Mouse (Mus musculus) testis, adult 2 months (tissue): ENCODE measurements around the gene Actn1. TPM values are rescaled to one million over a fixed set of nuclear protein-coding genes. Genes with fewer than 3 reads are reported as not detected.

ENCODE experiments used
- H3K27ac ChIP-seq: fragments of 200-500 bp; 2 replicates; pipeline ENCODE4 v1.5.1; 2012; ENCODE audit warnings: low read depth, low read length; ENCODE audit not compliant: control insufficient read depth, insufficient read depth
- H3K27me3 ChIP-seq: fragments of 200-500 bp; 2 replicates; pipeline ENCODE4 v1.6.1; 2012; ENCODE audit warnings: mild to moderate bottlenecking, low read length, moderate library complexity; ENCODE audit not compliant: control insufficient read depth, insufficient read depth
- H3K36me3 ChIP-seq: fragments of 200-500 bp; 2 replicates; pipeline ENCODE4 v1.6.1; 2012; ENCODE audit warnings: mild to moderate bottlenecking, low read length; ENCODE audit not compliant: control insufficient read depth, insufficient read depth
- H3K4me1 ChIP-seq: fragments of 200-500 bp; 2 replicates; pipeline ENCODE4 v1.6.1; 2012; ENCODE audit warnings: low read length; ENCODE audit not compliant: control insufficient read depth, insufficient read depth
- H3K4me3 ChIP-seq: fragments of 200-500 bp; 2 replicates; pipeline ENCODE4 v1.5.1; 2012; ENCODE audit warnings: low read depth, mild to moderate bottlenecking, low read length, moderate library complexity, mixed read lengths; ENCODE audit not compliant: control insufficient read depth
- CTCF ChIP-seq: fragments of 200-500 bp; IDR thresholded peaks from 2 replicates; pipeline ENCODE4 v1.5.1; 2012; ENCODE audit warnings: low read depth, mild to moderate bottlenecking, inconsistent platforms, low read length, moderate library complexity; ENCODE audit not compliant: control insufficient read depth, insufficient read depth, insufficient replicate concordance
- POLR2A ChIP-seq: fragments of 200-500 bp; IDR thresholded peaks from 2 replicates; pipeline ENCODE4 v1.6.1; 2012; ENCODE audit warnings: low read depth, mild to moderate bottlenecking, inconsistent platforms, low read length, moderate library complexity; ENCODE audit not compliant: control insufficient read depth
- polyA plus RNA-seq: library from polyadenylated mRNA; depleted of rRNA; stranded (reverse); fragments of >200 nt; gene quantifications from 2 replicates; pipeline ENCODE4 v1.2.3, GENCODE M21; 2012

Actn1 gene
- polyA plus RNA-seq, 1 experiment = 7.6 TPM

DNA sequence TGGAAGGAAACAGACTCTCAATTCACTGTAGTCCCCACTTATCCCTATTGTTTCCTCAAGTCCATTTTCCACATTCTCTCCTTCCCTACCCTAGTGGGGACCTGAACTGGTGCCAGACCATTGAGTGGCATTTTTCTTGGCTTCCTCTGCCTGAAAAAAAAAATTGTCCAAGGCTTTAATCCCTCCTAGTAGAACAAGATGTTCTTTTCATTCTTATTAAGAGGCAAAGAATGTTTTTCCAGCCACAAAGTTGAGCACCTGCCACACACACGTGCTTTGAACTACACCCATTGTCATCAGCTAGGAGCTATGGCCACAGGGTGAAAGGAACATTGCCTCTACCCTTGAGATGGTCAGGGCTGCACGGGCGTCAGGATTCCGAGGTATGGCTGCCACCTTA is 56.9 kb downstream of the Actn1 start:
- H3K36me3 ChIP-seq = no peaks in the 10 kb centered on the region
- TF ChIP-seq CTCF (no peak), POLR2A (no peak)
- H3K27ac ChIP-seq = no peak overlapping the region
- H3K27me3 ChIP-seq = no peaks in the 10 kb centered on the region
- no peak overlapping the region for H3K4me3 ChIP-seq
- H3K4me1 ChIP-seq = no peaks in the 10 kb centered on the region; the same call in 1 of the 2 replicates

DNA sequence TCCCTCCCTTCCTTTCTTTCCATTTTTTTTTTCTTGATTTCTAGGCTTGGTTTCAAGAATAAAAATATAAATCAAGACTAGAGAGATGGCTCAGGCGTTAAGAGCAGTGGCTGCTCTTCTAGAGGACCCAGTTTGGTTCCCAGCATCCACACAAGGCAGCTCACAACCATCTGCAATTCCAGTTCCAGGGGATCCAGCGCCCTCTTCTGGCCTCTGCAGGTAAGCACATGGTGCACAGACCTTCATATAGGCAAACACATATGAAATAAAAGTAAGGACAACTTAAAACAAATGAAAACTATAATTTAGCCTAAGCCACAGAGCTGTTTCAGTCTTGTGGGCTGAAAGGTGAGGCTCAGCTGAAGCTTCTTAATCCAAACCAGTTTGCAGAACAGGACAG is 60.4 kb downstream of the Actn1 start:
- Histone ChIP-seq H3K27ac (no peak overlapping the region), H3K4me1 (no peaks in the 10 kb centered on the region; the same call in 1 of the 2 replicates), H3K4me3 (no peak overlapping the region), H3K36me3 (no peaks in the 10 kb centered on the region), H3K27me3 (no peaks in the 10 kb centered on the region)
- TF ChIP-seq CTCF (peak; percentile 67; the same call in 1 of the 2 replicates), POLR2A (no peak)

DNA sequence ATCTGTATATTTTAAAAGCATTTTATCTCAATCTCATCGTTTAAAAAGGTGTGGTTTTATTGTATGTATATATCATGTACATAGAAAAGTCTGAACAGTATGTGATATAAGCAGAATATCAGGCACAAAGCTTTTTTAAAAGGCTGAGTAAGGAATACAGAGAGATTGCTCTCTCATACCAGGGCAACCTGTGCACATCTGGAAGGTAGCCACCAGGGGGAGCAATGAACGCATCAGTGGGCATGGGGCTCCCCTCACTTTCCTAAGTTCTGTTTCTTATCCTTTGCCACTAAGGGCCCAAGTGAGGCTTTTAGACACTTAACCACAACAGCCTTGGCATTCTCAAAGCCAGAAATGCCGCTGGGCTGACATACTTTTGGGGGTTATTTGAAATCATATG is 61.7 kb downstream of the Actn1 start:
- no peaks in the 10 kb centered on the region for H3K36me3 ChIP-seq
- H3K4me1 ChIP-seq = no peaks in the 10 kb centered on the region; the same call in 1 of the 2 replicates
- H3K27ac ChIP-seq = no peak overlapping the region
- no peaks in the 10 kb centered on the region for H3K27me3 ChIP-seq
- TF ChIP-seq CTCF (peak; percentile 74; the same call in 1 of the 2 replicates), POLR2A (no peak)
- H3K4me3 ChIP-seq = no peak overlapping the region

DNA sequence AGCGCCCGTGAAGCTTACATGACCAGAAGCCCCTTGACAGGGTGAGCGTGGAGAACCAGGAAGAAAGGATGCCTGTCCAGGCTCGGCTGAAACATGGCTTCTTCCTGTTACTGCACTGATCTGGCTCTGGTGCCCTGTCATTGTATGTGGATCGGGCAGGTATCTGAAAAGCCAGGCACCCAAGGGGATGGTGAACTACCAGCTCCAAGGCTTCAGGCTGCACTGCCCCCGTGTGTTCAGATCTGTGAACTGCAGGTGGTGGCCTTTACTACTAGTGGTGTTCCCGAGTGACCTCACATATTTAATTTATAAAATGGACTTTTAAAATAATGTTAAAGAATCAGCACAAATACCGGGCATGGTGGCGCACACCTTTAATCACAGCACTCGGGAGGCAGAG is 62.8 kb downstream of the Actn1 start:
- TF ChIP-seq POLR2A = no peak
- peak; percentile 86; the same call in 1 of the 2 replicates for TF ChIP-seq CTCF

DNA sequence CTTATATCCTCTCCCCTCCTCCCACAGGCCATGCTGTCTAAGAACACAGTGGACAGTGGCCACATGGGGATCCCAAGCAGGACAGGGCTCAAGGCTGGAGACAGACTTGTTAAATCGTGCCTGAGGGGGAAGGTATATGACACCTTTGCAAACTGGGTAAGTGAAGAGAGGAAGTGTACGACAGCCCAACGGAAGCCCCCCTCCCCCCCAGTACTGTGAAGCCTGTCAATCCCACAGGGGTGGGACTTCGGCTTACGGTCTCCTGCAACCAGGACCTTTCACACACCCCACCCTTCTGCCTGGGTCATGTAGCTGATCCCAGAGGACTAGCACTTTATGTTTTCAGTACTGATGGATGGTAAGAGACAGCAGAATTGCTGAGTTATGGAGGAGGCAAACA is 68.4 kb downstream of the Actn1 start:
- TF ChIP-seq POLR2A (no peak), CTCF (no peak)
- H3K27ac ChIP-seq = no peak overlapping the region
- H3K27me3 ChIP-seq = no peaks in the 10 kb centered on the region
- no peaks in the 10 kb centered on the region for H3K36me3 ChIP-seq
- no peaks in the 10 kb centered on the region for H3K4me1 ChIP-seq
- no peak overlapping the region for H3K4me3 ChIP-seq

More for the DNA sequence above, 62.8 kb downstream of the Actn1 start:
- no peaks in the 10 kb centered on the region for H3K4me1 ChIP-seq
- no peaks in the 10 kb centered on the region for H3K36me3 ChIP-seq
- H3K27ac ChIP-seq = no peak overlapping the region
- H3K4me3 ChIP-seq = no peak overlapping the region
- no peaks in the 10 kb centered on the region for H3K27me3 ChIP-seq

DNA sequence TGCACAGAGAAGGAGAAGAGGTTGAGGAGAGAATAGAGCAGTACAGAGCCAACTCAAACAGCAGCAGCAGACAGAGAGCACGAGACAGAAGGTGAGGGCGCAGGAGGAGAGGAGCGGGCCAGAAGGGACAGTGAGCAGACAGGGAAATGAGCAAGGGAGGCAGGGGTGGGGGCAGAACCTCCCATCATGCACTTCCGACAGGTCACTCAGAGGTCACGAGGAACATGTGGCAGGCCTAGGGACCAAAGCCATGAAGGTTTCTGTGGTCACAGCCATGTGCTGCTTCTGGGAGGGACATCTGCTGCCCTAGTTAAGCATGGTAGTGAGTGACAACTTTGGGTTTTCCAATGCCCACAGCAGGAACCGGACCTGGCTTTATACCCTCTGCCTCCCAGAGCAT is 68.8 kb downstream of the Actn1 start:
- Histone ChIP-seq H3K27ac (no peak overlapping the region), H3K27me3 (no peaks in the 10 kb centered on the region), H3K4me3 (no peak overlapping the region), H3K4me1 (no peaks in the 10 kb centered on the region), H3K36me3 (no peaks in the 10 kb centered on the region)
- TF ChIP-seq POLR2A (no peak), CTCF (no peak)

DNA sequence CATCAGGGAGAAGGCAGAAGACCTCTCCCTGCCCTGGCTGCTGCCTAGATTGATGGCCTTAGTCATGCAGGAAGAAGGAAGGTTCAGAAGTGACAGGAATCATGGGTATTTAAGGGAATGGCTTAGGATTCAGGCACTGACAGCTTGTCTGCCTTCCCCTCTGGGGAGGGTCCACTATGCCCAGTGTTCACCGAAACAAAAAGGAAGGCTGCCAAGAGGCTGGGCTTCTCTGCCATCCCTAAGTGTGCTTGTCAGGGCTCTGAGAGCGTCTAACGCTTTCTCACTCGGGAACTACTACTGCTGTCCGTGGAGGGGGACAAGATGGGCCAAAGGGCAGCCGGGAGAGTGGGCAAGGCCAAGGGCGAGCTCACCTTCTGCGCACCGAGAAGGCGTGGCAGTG is 69.3 kb downstream of the Actn1 start:
- TF ChIP-seq POLR2A (no peak), CTCF (no peak)
- Histone ChIP-seq H3K36me3 (no peaks in the 10 kb centered on the region), H3K4me1 (no peaks in the 10 kb centered on the region), H3K4me3 (no peak overlapping the region), H3K27me3 (no peaks in the 10 kb centered on the region), H3K27ac (no peak overlapping the region)

- no peak overlapping the region for H3K27ac ChIP-seq
- H3K36me3 ChIP-seq = no peaks in the 10 kb centered on the region
- TF ChIP-seq CTCF (no peak), POLR2A (no peak)
- H3K27me3 ChIP-seq = no peaks in the 10 kb centered on the region
- H3K4me3 ChIP-seq = no peak overlapping the region
- H3K4me1 ChIP-seq = no peaks in the 10 kb centered on the region
These were observed 76.1 kb downstream of the Actn1 start for GRCm38 (mm10) chr12:80184041-80184440.
